Mouse (Mus musculus): ENCODE measurements around the gene Fam110a. TPM values are rescaled to one million over a fixed set of nuclear protein-coding genes. Genes with fewer than 3 reads are reported as not detected.

The Fam110a gene
- total and polyA plus RNA-seq, 3 experiments, result 4.3 to 6.6 (median 4.7) TPM

DNA sequence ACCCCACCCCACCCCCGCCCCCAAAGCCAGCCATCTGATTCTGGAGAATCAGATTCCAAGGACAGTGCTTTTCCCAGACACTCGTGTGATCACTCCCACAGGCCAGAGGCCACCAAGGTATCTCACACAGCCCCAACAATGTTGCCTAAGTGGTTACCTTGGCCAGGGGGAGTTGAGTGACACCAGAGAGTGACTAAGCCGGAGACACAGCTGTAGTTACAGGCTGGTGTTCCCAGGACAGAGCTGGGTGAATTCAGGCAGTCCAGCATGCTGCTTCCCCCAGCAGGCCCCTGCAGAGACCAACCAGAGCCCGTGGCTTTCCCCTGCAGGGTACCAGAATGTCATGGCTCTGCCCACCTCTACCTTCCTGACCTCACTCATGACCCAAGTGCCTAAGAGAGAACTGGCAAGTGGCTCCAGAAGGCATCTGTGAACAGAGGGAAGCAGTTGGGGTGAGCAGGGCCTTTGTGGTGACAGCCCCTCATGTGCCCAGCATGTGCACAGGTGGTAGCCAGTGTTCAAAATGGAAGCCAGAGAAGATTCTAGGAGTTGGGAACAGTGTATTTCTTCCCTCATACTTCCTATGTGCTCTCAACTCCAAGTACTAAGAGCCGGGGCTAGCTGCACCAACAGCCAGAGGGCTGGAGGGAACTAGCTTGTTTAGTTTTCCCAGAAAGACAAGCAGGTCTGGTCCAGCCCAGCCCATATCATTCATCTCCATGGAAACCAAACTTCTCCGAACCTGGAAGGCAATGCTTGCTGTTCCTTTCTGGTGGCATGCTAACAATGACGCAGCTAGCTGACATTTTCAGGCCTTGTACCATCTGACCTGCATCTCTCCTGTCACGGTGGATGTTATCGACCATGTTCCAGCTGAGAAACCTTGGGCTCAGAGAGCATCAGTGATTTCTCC is 18.5 kb downstream of the Fam110a start:
- peak in 1 of 2 experiments; percentile 7 for DNase-seq
- H3K4me3 ChIP-seq, result no peak overlapping the region
- H3K36me3 ChIP-seq (ENCODE audit: control insufficient read depth, insufficient read depth, low read length), result no peaks in the 10 kb centered on the region
- H3K79me2 ChIP-seq (replicated peaks; ENCODE audit: control insufficient read depth, insufficient read depth, low read length), result no peaks in the 10 kb centered on the region
- intact Hi-C loops (cut with DNase I), result no loop called here
- H3K4me1 ChIP-seq (ENCODE audit: control insufficient read depth, insufficient read depth, low read length), result peaks cover 5% of the 10 kb centered on the region
- H3K27me3 ChIP-seq (ENCODE audit: control insufficient read depth, insufficient read depth, low read length), result no peaks in the 10 kb centered on the region
- no peak overlapping the region for H3K9ac ChIP-seq (ENCODE audit: low read depth, low read length)
- 72% methylated on average over 9 of the region's 9 CpGs for WGBS
- no peak for TF ChIP-seq CTCF (IDR thresholded peaks at IDR 0.05)
- no peak for TF ChIP-seq EP300 (IDR thresholded peaks at IDR 0.05; ENCODE audit: insufficient read depth, low read depth, low read length)
- TF ChIP-seq POLR2A (IDR thresholded peaks at IDR 0.05; ENCODE audit: insufficient read depth, low read depth, low read length), result no peak
- peak overlapping the region; percentile 20; the same call in 1 of the 2 replicates for H3K27ac ChIP-seq

DNA sequence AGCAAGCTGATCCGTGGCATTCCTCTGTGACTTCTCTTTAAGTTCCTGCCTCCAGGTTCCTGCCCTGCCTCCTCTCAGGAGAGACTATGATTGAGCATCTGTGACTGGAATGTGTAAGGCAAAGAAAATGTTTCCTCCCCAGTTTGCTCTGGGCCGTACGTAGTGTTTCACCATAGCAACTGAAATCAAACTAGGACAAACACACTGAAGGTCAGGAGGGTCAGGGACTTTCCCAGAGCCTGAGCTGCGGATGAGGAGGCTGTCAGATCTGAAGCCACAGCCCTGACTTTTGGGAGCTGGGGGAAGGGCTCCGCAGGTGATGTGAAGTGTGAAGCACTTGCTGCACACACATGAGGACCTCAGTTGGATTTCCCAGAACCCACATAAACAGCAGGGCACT is 20.7 kb downstream of the Fam110a start:
- Histone ChIP-seq H3K4me3 (no peak overlapping the region), H3K79me2 (replicated peaks; ENCODE audit: control insufficient read depth, insufficient read depth, low read length) (no peaks in the 10 kb centered on the region), H3K36me3 (ENCODE audit: control insufficient read depth, insufficient read depth, low read length) (no peaks in the 10 kb centered on the region), H3K4me1 (ENCODE audit: control insufficient read depth, insufficient read depth, low read length) (peaks cover 5% of the 10 kb centered on the region), H3K27ac (peak overlapping the region; percentile 59; the same call in 1 of the 2 replicates), H3K27me3 (ENCODE audit: control insufficient read depth, insufficient read depth, low read length) (no peaks in the 10 kb centered on the region), H3K9ac (ENCODE audit: low read depth, low read length) (no peak overlapping the region)
- WGBS, result 32% methylated on average over 5 of the region's 5 CpGs
- intact Hi-C loops (cut with DNase I), result no loop called here
- no peak for TF ChIP-seq POLR2A (IDR thresholded peaks at IDR 0.05; ENCODE audit: insufficient read depth, low read depth, low read length)
- no peak for TF ChIP-seq CTCF (IDR thresholded peaks at IDR 0.05)
- TF ChIP-seq EP300 (IDR thresholded peaks at IDR 0.05; ENCODE audit: insufficient read depth, low read depth, low read length), result no peak
- peak in 1 of 2 experiments; percentile 52 for DNase-seq

DNA sequence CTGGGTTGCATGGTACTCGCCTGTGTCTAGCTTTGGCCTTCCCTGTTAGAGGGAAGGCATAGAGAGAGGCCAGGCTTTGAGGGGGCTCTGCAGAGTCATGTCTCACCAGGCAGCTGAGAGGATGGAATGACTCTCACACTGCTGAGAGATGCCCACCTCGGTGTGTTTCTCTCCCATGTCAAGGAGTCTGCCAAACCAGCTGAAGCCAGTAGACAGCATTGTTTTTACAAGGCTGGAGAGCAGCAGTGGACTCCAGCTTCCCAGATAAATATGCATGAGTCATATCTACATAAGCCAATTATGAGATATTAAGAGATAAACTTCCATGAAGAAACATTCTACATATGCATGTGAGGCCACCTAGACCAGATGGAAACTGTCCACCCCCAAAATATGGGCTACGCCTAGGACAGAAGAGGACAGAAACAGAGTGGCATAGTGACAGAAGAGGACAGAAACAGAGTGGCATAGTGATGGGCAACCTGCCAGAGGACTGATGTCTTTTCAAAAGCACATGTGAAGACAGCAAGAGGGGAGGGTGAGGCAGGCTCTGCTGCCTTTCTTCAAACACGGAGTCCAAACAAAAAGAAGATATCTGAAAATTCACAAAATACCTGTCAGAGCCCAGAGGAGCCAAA is 23.4 kb downstream of the Fam110a start:
- intact Hi-C loops (cut with DNase I), result no loop called here
- H3K9ac ChIP-seq (ENCODE audit: low read depth, low read length), result no peak overlapping the region
- 56% methylated on average over 4 of the region's 4 CpGs for WGBS
- H3K27ac ChIP-seq, result no peak overlapping the region; the same call in 1 of the 2 replicates
- peak in 1 of 2 experiments; percentile 23 for DNase-seq
- no peaks in the 10 kb centered on the region for H3K36me3 ChIP-seq (ENCODE audit: control insufficient read depth, insufficient read depth, low read length)
- H3K4me1 ChIP-seq (ENCODE audit: control insufficient read depth, insufficient read depth, low read length), result peaks cover 3% of the 10 kb centered on the region; the same call in 1 of the 2 replicates
- no peaks in the 10 kb centered on the region for H3K79me2 ChIP-seq (replicated peaks; ENCODE audit: control insufficient read depth, insufficient read depth, low read length)
- H3K27me3 ChIP-seq (ENCODE audit: control insufficient read depth, insufficient read depth, low read length), result no peaks in the 10 kb centered on the region
- TF ChIP-seq CTCF (IDR thresholded peaks at IDR 0.05) (no peak), EP300 (IDR thresholded peaks at IDR 0.05; ENCODE audit: insufficient read depth, low read depth, low read length) (no peak), POLR2A (IDR thresholded peaks at IDR 0.05; ENCODE audit: insufficient read depth, low read depth, low read length) (no peak)
- H3K4me3 ChIP-seq, result no peak overlapping the region

DNA sequence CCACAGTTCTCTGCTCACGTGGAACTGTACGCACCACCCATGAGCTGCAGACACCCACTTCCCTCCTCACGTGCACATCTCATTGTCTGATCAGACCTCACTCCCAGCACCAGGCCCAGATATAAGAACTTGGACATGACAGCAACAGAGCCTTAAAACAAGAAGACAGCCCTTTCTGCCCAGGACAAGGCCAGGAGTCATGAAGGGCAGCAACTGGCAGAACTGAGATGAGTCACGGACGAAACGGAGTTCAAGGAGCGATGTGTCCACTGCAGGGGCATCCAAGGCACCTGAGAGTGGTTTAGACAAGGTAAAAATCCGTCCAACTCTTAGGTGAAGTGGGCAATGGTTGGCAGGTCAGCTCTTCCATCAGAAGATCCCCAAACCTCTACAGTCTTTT is 26.4 kb downstream of the Fam110a start:
- H3K4me1 ChIP-seq (ENCODE audit: control insufficient read depth, insufficient read depth, low read length), result no peaks in the 10 kb centered on the region; the same call in 1 of the 2 replicates
- TF ChIP-seq POLR2A (IDR thresholded peaks at IDR 0.05; ENCODE audit: insufficient read depth, low read depth, low read length) (no peak), EP300 (IDR thresholded peaks at IDR 0.05; ENCODE audit: insufficient read depth, low read depth, low read length) (no peak), CTCF (IDR thresholded peaks at IDR 0.05) (no peak)
- intact Hi-C loops (cut with DNase I), result no loop called here
- H3K27ac ChIP-seq, result no peak overlapping the region
- 87% methylated on average over 8 of the region's 8 CpGs for WGBS
- H3K9ac ChIP-seq (ENCODE audit: low read depth, low read length), result no peak overlapping the region
- H3K4me3 ChIP-seq, result no peak overlapping the region
- no peaks in the 10 kb centered on the region for H3K79me2 ChIP-seq (replicated peaks; ENCODE audit: control insufficient read depth, insufficient read depth, low read length)
- no peak for DNase-seq
- no peaks in the 10 kb centered on the region for H3K36me3 ChIP-seq (ENCODE audit: control insufficient read depth, insufficient read depth, low read length)
- H3K27me3 ChIP-seq (ENCODE audit: control insufficient read depth, insufficient read depth, low read length), result no peaks in the 10 kb centered on the region

DNA sequence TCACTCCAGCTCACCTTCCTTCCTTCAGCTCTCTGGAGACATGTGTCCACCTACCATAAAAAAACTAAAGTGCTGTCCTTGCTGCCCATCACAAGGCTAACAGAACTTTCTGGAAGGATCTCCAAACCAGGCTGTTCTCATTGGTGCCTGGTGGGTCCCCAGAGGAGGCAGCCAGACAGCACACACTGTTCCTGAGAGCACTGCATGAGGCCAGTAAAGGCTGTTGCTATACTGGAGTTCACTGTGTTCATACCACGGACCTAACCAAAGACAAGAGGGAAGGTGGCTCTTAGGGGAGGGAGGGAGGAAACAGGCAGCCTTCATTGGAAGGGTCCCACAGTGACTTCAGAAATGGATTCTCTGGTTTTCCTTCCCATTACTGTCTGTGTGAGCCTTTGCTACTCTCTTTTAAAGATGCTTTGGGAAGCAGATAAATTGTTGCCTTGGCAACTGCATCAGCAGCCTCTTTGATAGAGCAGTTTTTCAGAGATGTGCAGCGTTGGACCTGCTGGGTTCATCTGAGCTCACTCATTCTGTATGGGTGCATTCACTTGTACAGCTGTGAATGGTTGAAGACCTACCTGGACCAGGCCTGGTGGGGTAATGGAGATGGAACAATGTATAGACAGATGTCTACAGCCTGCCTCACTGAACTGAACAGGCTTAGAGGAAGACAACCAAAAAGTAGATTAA is 30.8 kb downstream of the Fam110a start:
- DNase-seq, result no peak
- no peaks in the 10 kb centered on the region for H3K36me3 ChIP-seq (ENCODE audit: control insufficient read depth, insufficient read depth, low read length)
- intact Hi-C loops (cut with DNase I), result no loop called here
- H3K4me1 ChIP-seq (ENCODE audit: control insufficient read depth, insufficient read depth, low read length), result no peaks in the 10 kb centered on the region; the same call in 1 of the 2 replicates
- H3K4me3 ChIP-seq, result no peak overlapping the region
- no peak for TF ChIP-seq EP300 (IDR thresholded peaks at IDR 0.05; ENCODE audit: insufficient read depth, low read depth, low read length)
- no peak for TF ChIP-seq POLR2A (IDR thresholded peaks at IDR 0.05; ENCODE audit: insufficient read depth, low read depth, low read length)
- no peak for TF ChIP-seq CTCF (IDR thresholded peaks at IDR 0.05)
- WGBS, result 57% methylated on average over 2 of the region's 2 CpGs
- H3K9ac ChIP-seq (ENCODE audit: low read depth, low read length), result no peak overlapping the region
- H3K27ac ChIP-seq, result no peak overlapping the region
- no peaks in the 10 kb centered on the region for H3K79me2 ChIP-seq (replicated peaks; ENCODE audit: control insufficient read depth, insufficient read depth, low read length)
- H3K27me3 ChIP-seq (ENCODE audit: control insufficient read depth, insufficient read depth, low read length), result no peaks in the 10 kb centered on the region

All from heart, adult 2 months (tissue).